Mouse (Mus musculus) bone marrow macrophage, adult 2 months (primary cell): Measurements from ENCODE around the gene Kcnk4. TPM values are rescaled to one million over a fixed set of nuclear protein-coding genes. Genes with fewer than 3 reads are reported as not detected.

Experiments
- H3K27ac ChIP-seq: 2 replicates; pipeline ENCODE4 v1.5.1; 2012; ENCODE audit warnings: low read depth, low read length; ENCODE audit not compliant: insufficient read depth
- H3K4me1 ChIP-seq: 2 replicates; pipeline ENCODE4 v1.6.1; 2012; ENCODE audit warnings: low read length; ENCODE audit not compliant: control insufficient read depth, insufficient read depth
- H3K4me3 ChIP-seq: 2 replicates; pipeline ENCODE4 v1.5.1; 2012; ENCODE audit warnings: mild to moderate bottlenecking, low read length, moderate library complexity; ENCODE audit not compliant: insufficient read depth
- CTCF ChIP-seq: IDR thresholded peaks from 2 replicates; pipeline ENCODE4 v1.5.1; 2012; ENCODE audit warnings: low read depth, mild to moderate bottlenecking, low read length, moderate library complexity
- POLR2A ChIP-seq: IDR thresholded peaks from 2 replicates; pipeline ENCODE4 v1.6.1; 2012; ENCODE audit warnings: mild to moderate bottlenecking, low read depth, low read length, borderline replicate concordance
- polyA plus RNA-seq: library from polyadenylated mRNA; stranded (reverse); fragments of >200 nt; gene quantifications from 2 replicates; pipeline ENCODE4 v1.2.4, GENCODE M21; 2012; ENCODE audit not compliant: missing spikeins, insufficient read depth, insufficient read length

Gene Kcnk4
- polyA plus RNA-seq, 1 experiment = not detected

GRCm38 (mm10) chr19:6949532-6949931 is 15.2 kb upstream of the Kcnk4 start:
- TF ChIP-seq CTCF (no peak), POLR2A (no peak)
- Histone ChIP-seq H3K27ac (no peak overlapping the region), H3K4me3 (no peak overlapping the region), H3K4me1 (peaks cover 31% of the 10 kb centered on the region)

- TF ChIP-seq CTCF (no peak), POLR2A (no peak)
- Histone ChIP-seq H3K4me1 (peaks cover 32% of the 10 kb centered on the region), H3K4me3 (no peak overlapping the region), H3K27ac (no peak overlapping the region)
Observed at GRCm38 (mm10) chr19:6948186-6948585, 13.9 kb upstream of the Kcnk4 start.

- Histone ChIP-seq H3K4me3 (no peak overlapping the region), H3K27ac (no peak overlapping the region), H3K4me1 (peaks cover 27% of the 10 kb centered on the region)
- TF ChIP-seq POLR2A = no peak
- no peak for TF ChIP-seq CTCF
Observed at GRCm38 (mm10) chr19:6947742-6948141, 13.4 kb upstream of the Kcnk4 start.

GRCm38 (mm10) chr19:6943709-6944108 is 9.4 kb upstream of the Kcnk4 start:
- H3K4me3 ChIP-seq = no peak overlapping the region
- peaks cover 19% of the 10 kb centered on the region for H3K4me1 ChIP-seq
- no peak overlapping the region for H3K27ac ChIP-seq
- TF ChIP-seq POLR2A (no peak), CTCF (no peak)

DNA sequence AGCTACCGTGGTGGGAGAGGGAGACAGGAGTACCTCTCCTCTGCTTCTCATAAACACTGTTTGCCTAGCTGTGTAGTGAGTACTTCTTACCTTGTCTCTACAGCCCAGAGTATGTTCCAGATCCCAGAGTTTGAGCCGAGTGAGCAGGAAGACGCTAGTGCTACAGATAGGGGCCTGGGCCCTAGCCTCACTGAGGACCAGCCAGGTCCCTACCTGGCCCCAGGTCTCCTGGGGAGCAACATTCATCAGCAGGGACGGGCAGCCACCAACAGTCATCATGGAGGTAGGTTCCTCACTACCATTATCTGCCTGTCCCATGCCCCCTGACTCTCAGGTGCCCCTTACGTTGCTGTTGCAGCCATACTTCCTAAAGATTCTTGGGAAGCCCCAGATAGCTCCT is 8.4 kb upstream of the Kcnk4 start:
- Histone ChIP-seq H3K27ac (peak overlapping the region; percentile 40), H3K4me1 (peaks cover 15% of the 10 kb centered on the region), H3K4me3 (peak overlapping the region; percentile 64)
- no peak for TF ChIP-seq CTCF
- no peak for TF ChIP-seq POLR2A

DNA sequence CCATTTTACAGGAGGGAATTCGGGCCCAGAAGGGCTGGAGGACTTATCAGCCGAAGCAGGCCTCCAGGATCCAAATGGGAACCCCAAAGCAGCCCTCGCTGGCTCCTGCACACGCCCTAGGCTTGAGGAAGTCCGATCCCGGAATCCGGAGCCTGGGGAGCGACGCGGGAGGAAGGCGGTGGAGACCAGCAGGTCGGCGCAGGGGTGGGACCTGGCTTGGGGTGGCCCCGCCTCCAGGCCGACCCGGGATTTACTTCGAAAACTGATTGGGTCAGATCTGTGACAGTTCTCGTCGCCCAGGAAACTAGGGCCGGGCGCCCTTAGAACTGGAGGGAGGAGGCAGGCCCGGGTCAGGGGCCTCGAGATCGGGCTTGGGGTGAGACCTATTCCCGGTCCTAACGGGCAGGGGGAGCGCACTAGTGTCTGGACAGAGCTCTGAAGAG is 8.0 kb upstream of the Kcnk4 start, which contains the start of gene Gpr137:
Gene Gpr137 (minus strand): TSS at position 232 of the 443 bp plus-strand sequence.
- peaks cover 15% of the 10 kb centered on the region for H3K4me1 ChIP-seq

GRCm38 (mm10) chr19:6941372-6942248 is 7.3 kb upstream of the Kcnk4 start, which contains the start of gene Bad:
Bad (plus strand) TSS chr19:6941861.
- H3K4me1 ChIP-seq = peaks cover 10% of the 10 kb centered on the region
- H3K4me3 ChIP-seq = peak within 1 kb of the TSS; percentile 92
- peak within 1 kb of the TSS; percentile 97 for H3K27ac ChIP-seq
- TF ChIP-seq POLR2A = no peak; the same call in 1 of the 2 replicates
- no peak for TF ChIP-seq CTCF

More for the DNA sequence above, 8.0 kb upstream of the Kcnk4 start, which contains the start of gene Gpr137:
- Histone ChIP-seq H3K27ac (peak within 1 kb of the TSS; percentile 97), H3K4me3 (peak within 1 kb of the TSS; percentile 92)
- 0 out of 2 replicates have a peak, but pooled peaks have one; percentile 25 for TF ChIP-seq POLR2A
- no peak for TF ChIP-seq CTCF

DNA sequence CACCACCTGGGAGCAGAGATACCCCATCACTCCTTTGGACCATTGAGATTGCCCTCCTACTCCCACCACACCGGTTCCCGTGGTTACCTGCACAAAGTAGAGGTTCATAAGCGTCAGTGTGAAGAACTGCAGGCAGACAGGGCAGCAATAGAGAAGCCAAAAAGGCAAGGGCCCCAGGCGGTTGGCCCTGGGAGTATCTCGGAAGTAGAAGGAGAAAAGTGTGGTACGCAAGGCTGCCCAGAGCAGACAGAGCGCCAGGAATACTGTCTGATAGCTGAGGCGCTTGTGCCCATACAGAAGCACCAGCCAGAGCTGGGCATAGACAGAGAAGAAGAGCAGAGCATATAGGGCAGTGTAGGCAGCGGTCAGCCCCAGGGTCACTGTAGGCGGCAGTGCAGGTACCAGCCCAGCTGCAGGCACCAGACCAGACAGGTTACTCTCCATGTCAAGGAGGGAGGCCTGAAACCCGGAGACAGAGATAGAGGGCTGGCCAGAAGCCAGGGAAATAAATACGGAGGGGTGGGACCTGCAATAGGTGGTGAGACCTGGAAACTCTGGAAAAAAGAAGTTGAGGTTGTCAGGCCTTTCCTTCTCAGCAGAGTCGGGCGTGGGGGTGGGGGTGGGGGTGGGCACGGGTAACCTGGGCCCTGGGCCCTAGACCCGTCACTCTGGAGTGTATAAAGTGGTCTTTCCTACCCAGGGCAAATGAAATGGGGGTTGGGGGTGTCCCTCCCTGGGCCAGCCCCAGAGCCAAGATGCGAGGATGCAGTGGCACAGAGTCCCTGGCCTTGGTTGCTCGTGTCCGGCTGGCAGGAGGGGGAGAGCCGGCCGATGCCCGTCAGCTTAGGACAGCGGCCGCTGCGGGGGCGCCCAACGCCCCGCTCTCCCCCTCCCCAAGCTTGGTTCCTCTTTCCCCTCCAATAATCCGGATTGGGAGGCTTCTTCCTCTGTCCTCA is 6.4 kb upstream of the Kcnk4 start:
- TF ChIP-seq CTCF = no peak
- no peak for TF ChIP-seq POLR2A
- Histone ChIP-seq H3K4me1 (peaks cover 2% of the 10 kb centered on the region; the same call in 1 of the 2 replicates), H3K4me3 (peak overlapping the region; percentile 92), H3K27ac (peak overlapping the region; percentile 57)

- TF ChIP-seq CTCF (no peak), POLR2A (no peak)
- H3K4me1 ChIP-seq = peaks cover 2% of the 10 kb centered on the region; the same call in 1 of the 2 replicates
- no peak overlapping the region for H3K4me3 ChIP-seq
- H3K27ac ChIP-seq = no peak overlapping the region
Observed at GRCm38 (mm10) chr19:6939106-6940002, 5.0 kb upstream of the Kcnk4 start.
